ENCODE assay signal across 9 mouse cellular contexts in the genomic region with DNA sequence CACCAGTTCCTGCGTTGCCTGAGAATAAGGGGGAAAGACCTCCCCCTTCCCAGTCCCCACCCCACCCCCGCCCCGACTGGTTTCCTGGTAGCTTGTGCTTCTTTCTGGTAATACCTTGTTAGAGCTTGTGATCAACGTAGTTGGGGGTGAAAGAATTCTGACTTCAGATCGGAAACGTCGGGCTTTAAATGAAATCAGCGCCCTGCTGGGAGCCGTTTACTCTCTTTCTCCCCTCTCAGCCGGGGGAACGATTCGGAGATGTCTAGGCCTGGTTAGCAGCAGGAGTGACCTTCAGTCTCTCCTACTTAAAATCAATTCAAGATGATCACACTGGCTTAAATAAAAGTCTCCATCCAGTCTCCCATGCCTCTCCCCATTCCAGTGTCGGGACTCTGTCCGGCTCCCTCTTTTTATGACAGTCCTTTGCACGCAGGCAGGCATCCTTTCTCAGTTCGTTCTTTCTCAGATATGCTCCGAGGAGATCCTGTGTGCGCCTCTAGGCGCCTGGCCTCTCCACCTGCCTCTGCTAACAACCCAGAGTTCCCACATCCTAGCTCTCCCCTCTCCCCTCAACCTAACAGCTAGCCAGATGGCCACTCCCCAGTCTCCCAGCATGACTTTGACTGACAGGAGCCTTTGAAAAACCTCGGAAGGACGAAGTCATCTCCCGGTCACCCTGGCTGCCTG.
DNase-seq lines count a peak whose midpoint lies in the region; ATAC-seq and TF ChIP-seq lines count a peak whose summit lies in the region.
"Had no signal": no experiment of that assay in that cellular context is flagged by ENCODE, and none has a peak within 500 bp of the region (broad histone marks: within the 10 kb centered on the region; RNA-seq: fewer than 3 reads in every experiment).

No protein-coding gene starts in this region.

- H3K27ac ChIP-seq in kidney, postnatal 0 days, result no peak overlapping the region
- no peak overlapping the region for H3K27ac ChIP-seq in embryonic facial prominence, embryonic 11.5 days (replicated peaks; ENCODE audit: low read depth, low read length)
- H3K27ac ChIP-seq in hindbrain, embryonic 15.5 days (replicated peaks), result peak overlapping the region; percentile 64
- peak overlapping the region; percentile 14 for H3K27ac ChIP-seq in neural tube, embryonic 13.5 days (replicated peaks)

- TF ChIP-seq CTCF in kidney, postnatal 0 days (IDR thresholded peaks at IDR 0.05; ENCODE audit: low read depth), result no peak

- ATAC-seq in kidney, postnatal 0 days (replicated peaks; ENCODE audit: low FRiP score, low read depth), result no peak
- ATAC-seq in embryonic facial prominence, embryonic 11.5 days (replicated peaks; ENCODE audit: insufficient number of reproducible peaks, low FRiP score, low TSS enrichment, low read depth), result 0 out of 2 replicates have a peak, but pooled peaks have one; percentile 48
- 0 out of 2 replicates have a peak, but pooled peaks have one; percentile 34 for ATAC-seq in hindbrain, embryonic 15.5 days (ENCODE audit: low FRiP score, low read depth)
- peak; percentile 40; the same call in 1 of the 2 replicates for ATAC-seq in neural tube, embryonic 13.5 days (ENCODE audit: low read depth)
- no peak for ATAC-seq in monocyte, adult 5-6 weeks (replicated peaks; ENCODE audit: insufficient number of reproducible peaks, low FRiP score, low TSS enrichment, poor library complexity, severe bottlenecking)
- no peak for ATAC-seq in megakaryocyte, adult 5-6 weeks (ENCODE audit: poor library complexity, severe bottlenecking)

- no peaks in the 10 kb centered on the region for H3K27me3 ChIP-seq in kidney, postnatal 0 days (ENCODE audit: insufficient read depth, low read length)
- H3K27me3 ChIP-seq in embryonic facial prominence, embryonic 11.5 days (ENCODE audit: control insufficient read depth, insufficient read depth, low read length), result no peaks in the 10 kb centered on the region
- H3K27me3 ChIP-seq in hindbrain, embryonic 15.5 days, result no peaks in the 10 kb centered on the region
- no peaks in the 10 kb centered on the region for H3K27me3 ChIP-seq in neural tube, embryonic 13.5 days

- H3K4me2 ChIP-seq in kidney, postnatal 0 days (ENCODE audit: low read length), result peak overlapping the region; percentile 38; the same call in 1 of the 2 replicates
- peak overlapping the region; percentile 10 for H3K4me2 ChIP-seq in embryonic facial prominence, embryonic 11.5 days (ENCODE audit: low read depth, low read length)
- H3K4me2 ChIP-seq in hindbrain, embryonic 15.5 days, result peak overlapping the region; percentile 43
- peak overlapping the region; percentile 44 for H3K4me2 ChIP-seq in neural tube, embryonic 13.5 days

- H3K9me3 ChIP-seq in kidney, postnatal 0 days (replicated peaks; ENCODE audit: low read length), result no peaks in the 10 kb centered on the region
- H3K9me3 ChIP-seq in embryonic facial prominence, embryonic 11.5 days (replicated peaks; ENCODE audit: control insufficient read depth, low read length), result no peaks in the 10 kb centered on the region
- no peaks in the 10 kb centered on the region for H3K9me3 ChIP-seq in hindbrain, embryonic 15.5 days
- H3K9me3 ChIP-seq in neural tube, embryonic 13.5 days, result no peaks in the 10 kb centered on the region

- no peak overlapping the region for H3K9ac ChIP-seq in kidney, postnatal 0 days (ENCODE audit: low read depth, low read length)
- H3K9ac ChIP-seq in embryonic facial prominence, embryonic 11.5 days (replicated peaks; ENCODE audit: low read length), result peak overlapping the region; percentile 23
- peak overlapping the region; percentile 36 for H3K9ac ChIP-seq in hindbrain, embryonic 15.5 days
- H3K9ac ChIP-seq in neural tube, embryonic 13.5 days, result peak overlapping the region; percentile 55

- DNase-seq in kidney, postnatal 0 days (ENCODE audit: low spot score), result no peak
- no peak for DNase-seq in kidney, postnatal 25 days
- peak; percentile 38 for DNase-seq in embryonic facial prominence, embryonic 11.5 days (ENCODE audit: low spot score)
- DNase-seq in thymus, postnatal 14 days, result no peak
- DNase-seq: kidney, adult 9 months had no signal

- H3K4me3 ChIP-seq in kidney, postnatal 0 days (replicated peaks; ENCODE audit: low read depth, low read length), result no peak overlapping the region
- 0 out of 2 replicates have a peak overlapping the region, but pooled peaks have one; percentile 3 for H3K4me3 ChIP-seq in embryonic facial prominence, embryonic 11.5 days (ENCODE audit: low read depth, low read length)
- peak overlapping the region; percentile 3; the same call in 1 of the 2 replicates for H3K4me3 ChIP-seq in hindbrain, embryonic 15.5 days
- peak overlapping the region; percentile 4; the same call in 1 of the 2 replicates for H3K4me3 ChIP-seq in neural tube, embryonic 13.5 days

- no peaks in the 10 kb centered on the region for H3K36me3 ChIP-seq in kidney, postnatal 0 days (ENCODE audit: insufficient read depth, low read length)
- no peaks in the 10 kb centered on the region for H3K36me3 ChIP-seq in embryonic facial prominence, embryonic 11.5 days (replicated peaks; ENCODE audit: control insufficient read depth, insufficient read depth, low read depth, low read length)
- H3K36me3 ChIP-seq in hindbrain, embryonic 15.5 days, result no peaks in the 10 kb centered on the region
- H3K36me3 ChIP-seq in neural tube, embryonic 13.5 days, result no peaks in the 10 kb centered on the region

- 8% methylated on average over 22 of the region's 22 CpGs for WGBS in kidney, postnatal 0 days
- WGBS in embryonic facial prominence, embryonic 11.5 days, result under 1% methylated on average over 22 of the region's 22 CpGs
- WGBS in hindbrain, embryonic 15.5 days, result 3% methylated on average over 22 of the region's 22 CpGs
- WGBS in neural tube, embryonic 13.5 days, result 2% methylated on average over 22 of the region's 22 CpGs

- H3K4me1 ChIP-seq in kidney, postnatal 0 days (replicated peaks; ENCODE audit: insufficient read depth, low read length), result 0 out of 2 replicates have a peak, but pooled peaks cover 11% of the 10 kb centered on the region
- peaks cover 4% of the 10 kb centered on the region; the same call in 1 of the 2 replicates for H3K4me1 ChIP-seq in embryonic facial prominence, embryonic 11.5 days (ENCODE audit: control insufficient read depth, insufficient read depth, low read length)
- peaks cover 17% of the 10 kb centered on the region for H3K4me1 ChIP-seq in hindbrain, embryonic 15.5 days (replicated peaks)
- H3K4me1 ChIP-seq in neural tube, embryonic 13.5 days (replicated peaks), result peaks cover 24% of the 10 kb centered on the region

Comparison
In these comparisons a context has a peak if more than half of its experiments do, and no peak if none do; other contexts are left out.
1. ATAC-seq: peak in embryonic facial prominence, embryonic 11.5 days (single experiment), hindbrain, embryonic 15.5 days (single experiment) and neural tube, embryonic 13.5 days (single experiment); none in kidney, postnatal 0 days (single experiment), monocyte, adult 5-6 weeks (single experiment) and megakaryocyte, adult 5-6 weeks (single experiment).
2. H3K27ac ChIP-seq: peak in hindbrain, embryonic 15.5 days (single experiment) and neural tube, embryonic 13.5 days (single experiment); none in kidney, postnatal 0 days (single experiment) and embryonic facial prominence, embryonic 11.5 days (single experiment).
3. Peak in every context shown above with its lines, with median percentiles within 50 percentile points of each other: H3K4me2 ChIP-seq.